Mouse (Mus musculus): ENCODE results near the gene Fhod1. TPM values are rescaled to one million over a fixed set of nuclear protein-coding genes. Genes with fewer than 3 reads are reported as not detected.

Gene Fhod1
- polyA plus RNA-seq, 1 experiment from 2014 or later = 0.39 TPM

DNA sequence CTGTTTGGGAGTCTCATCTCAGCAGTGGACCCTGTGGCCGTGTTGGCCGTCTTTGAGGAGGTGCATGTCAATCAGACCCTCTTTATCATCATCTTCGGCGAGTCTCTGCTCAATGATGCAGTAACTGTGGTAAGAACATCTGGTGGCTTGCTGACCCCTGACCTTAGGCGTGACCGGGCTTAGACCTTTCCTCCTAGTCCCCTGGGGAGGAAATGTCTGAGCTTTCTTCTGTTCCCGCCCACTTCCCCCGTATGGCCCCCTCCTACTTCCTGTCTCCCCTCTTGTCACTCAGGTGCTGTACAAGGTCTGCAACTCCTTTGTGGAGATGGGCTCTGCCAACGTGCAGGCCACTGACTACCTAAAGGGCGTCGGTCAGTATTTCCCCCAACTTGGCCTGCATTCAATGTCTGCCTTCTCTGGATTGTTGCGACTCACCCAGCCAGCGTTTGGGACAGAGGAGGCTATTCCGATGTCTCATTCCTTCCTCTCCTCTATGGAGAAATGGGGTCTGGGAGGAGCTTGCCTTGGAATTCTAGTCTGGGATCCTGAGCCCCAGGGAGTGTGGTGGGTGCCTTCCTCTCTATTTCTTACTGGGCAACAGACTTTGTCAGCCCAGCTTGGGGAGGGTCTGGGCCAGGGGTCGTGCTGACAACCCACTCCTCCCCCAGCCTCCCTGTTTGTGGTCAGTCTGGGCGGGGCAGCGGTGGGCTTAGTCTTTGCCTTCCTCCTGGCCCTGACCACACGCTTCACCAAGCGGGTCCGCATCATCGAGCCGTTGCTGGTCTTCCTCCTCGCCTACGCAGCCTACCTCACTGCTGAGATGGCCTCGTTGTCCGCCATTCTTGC, 7.6 kb upstream of the Fhod1 start:
- 84% methylated on average over 26 of the region's 26 CpGs for WGBS
- H3K27ac ChIP-seq (ENCODE audit: low read depth, low read length) = no peak overlapping the region
- no peaks in the 10 kb centered on the region for H3K27me3 ChIP-seq (replicated peaks; ENCODE audit: control insufficient read depth, insufficient read depth, low read length)
- no peak for ATAC-seq
- H3K4me1 ChIP-seq (ENCODE audit: control insufficient read depth, insufficient read depth, low read length) = peaks cover under 1% of the 10 kb centered on the region; the same call in 1 of the 2 replicates
- peaks cover 21% of the 10 kb centered on the region; the same call in 1 of the 2 replicates for H3K36me3 ChIP-seq (ENCODE audit: control insufficient read depth, insufficient read depth, low read length)
- no peak overlapping the region for H3K9ac ChIP-seq (ENCODE audit: low read length)
- DNase-seq (ENCODE audit: low spot score) = no peak
- no peak overlapping the region for H3K4me3 ChIP-seq (ENCODE audit: low read depth, low read length)
- no peak overlapping the region for H3K4me2 ChIP-seq (ENCODE audit: low read length)
- H3K9me3 ChIP-seq (replicated peaks; ENCODE audit: control insufficient read depth, low read length) = no peaks in the 10 kb centered on the region

DNA sequence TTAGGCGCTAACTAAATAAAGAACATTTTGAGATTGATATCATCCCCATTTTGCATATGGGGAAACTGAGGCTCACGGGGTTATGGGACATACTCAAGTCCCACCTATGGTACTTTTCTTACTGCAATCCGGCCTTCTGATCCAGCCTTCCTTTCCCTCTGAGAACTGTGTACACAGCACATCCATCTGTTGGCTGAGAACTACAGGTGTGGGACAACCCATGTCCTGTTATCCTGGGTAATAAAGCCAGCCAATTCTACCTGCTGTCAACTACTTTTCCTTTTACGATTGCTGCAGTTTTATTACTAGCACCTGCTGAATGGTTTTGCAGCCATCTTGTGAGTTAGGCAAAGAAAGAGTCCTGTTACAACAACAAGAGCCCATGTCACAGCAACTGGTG, 6.8 kb upstream of the Fhod1 start:
- peaks cover 6% of the 10 kb centered on the region; the same call in 1 of the 2 replicates for H3K4me1 ChIP-seq (ENCODE audit: control insufficient read depth, insufficient read depth, low read length)
- H3K9me3 ChIP-seq (replicated peaks; ENCODE audit: control insufficient read depth, low read length) = no peaks in the 10 kb centered on the region
- peaks cover 21% of the 10 kb centered on the region; the same call in 1 of the 2 replicates for H3K36me3 ChIP-seq (ENCODE audit: control insufficient read depth, insufficient read depth, low read length)
- WGBS = 95% methylated on average over 4 of the region's 4 CpGs
- H3K4me3 ChIP-seq (ENCODE audit: low read depth, low read length) = no peak overlapping the region
- no peak overlapping the region for H3K4me2 ChIP-seq (ENCODE audit: low read length)
- H3K27ac ChIP-seq (ENCODE audit: low read depth, low read length) = no peak overlapping the region
- ATAC-seq (no peak), DNase-seq (ENCODE audit: low spot score) (no peak)
- no peak overlapping the region for H3K9ac ChIP-seq (ENCODE audit: low read length)
- H3K27me3 ChIP-seq (replicated peaks; ENCODE audit: control insufficient read depth, insufficient read depth, low read length) = no peaks in the 10 kb centered on the region

DNA sequence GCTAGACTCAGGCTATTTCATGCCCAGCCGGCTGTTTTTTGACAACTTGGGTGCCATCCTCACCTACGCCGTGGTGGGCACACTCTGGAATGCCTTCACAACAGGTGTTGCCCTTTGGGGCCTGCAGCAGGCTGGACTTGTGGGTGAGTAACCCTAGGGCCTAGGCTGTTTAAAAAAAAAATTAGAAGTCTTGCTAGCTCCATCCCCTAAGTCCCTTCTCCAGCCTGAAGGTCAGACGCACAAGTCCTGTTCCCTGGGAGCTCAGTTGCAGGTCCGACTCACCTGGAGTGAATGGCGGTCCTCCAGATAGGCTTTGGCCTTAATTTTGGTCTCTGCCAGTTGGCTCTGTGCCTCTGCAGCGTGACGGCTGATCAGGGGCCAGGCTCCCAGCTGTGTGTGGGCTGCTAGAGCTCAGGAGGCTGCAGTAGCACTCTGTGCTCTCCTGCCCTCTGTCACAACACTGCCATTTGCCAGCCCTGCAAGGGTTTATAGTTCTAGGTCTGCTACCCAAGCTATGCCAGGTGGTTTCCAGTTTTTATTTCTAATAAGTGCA, 5.9 kb upstream of the Fhod1 start:
- 80% methylated on average over 8 of the region's 8 CpGs for WGBS
- ATAC-seq = no peak

DNA sequence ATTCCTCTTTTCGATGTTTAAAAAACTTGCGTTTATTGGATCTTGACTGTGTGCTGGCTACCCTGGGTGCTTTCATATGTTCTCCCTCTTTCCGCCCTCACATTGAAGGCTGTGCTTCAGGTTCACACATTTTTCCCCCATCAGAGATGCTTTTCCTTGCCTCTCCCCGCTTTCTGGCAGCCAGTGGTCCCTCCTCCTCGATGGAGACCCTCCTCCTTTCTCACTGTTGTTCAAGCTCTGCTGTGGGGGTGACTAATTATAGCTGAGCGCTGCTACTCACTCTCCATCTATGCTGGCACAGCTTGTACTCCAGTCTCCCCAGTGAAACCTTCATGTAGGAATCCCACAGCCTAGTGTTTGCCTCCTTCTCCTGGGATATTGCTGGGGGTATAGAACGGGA, 2.4 kb upstream of the Fhod1 start:
- no peak for ATAC-seq
- DNase-seq (ENCODE audit: low spot score) = peak; percentile 64
- WGBS = 33% methylated on average over 7 of the region's 7 CpGs

More for the DNA sequence above, 5.9 kb upstream of the Fhod1 start:
- no peaks in the 10 kb centered on the region for H3K27me3 ChIP-seq (replicated peaks; ENCODE audit: control insufficient read depth, insufficient read depth, low read length)
- H3K4me3 ChIP-seq (ENCODE audit: low read depth, low read length) = no peak overlapping the region
- H3K9me3 ChIP-seq (replicated peaks; ENCODE audit: control insufficient read depth, low read length) = no peaks in the 10 kb centered on the region
- no peak overlapping the region for H3K4me2 ChIP-seq (ENCODE audit: low read length)
- no peak for DNase-seq (ENCODE audit: low spot score)
- peaks cover 6% of the 10 kb centered on the region; the same call in 1 of the 2 replicates for H3K4me1 ChIP-seq (ENCODE audit: control insufficient read depth, insufficient read depth, low read length)
- no peak overlapping the region for H3K9ac ChIP-seq (ENCODE audit: low read length)
- no peak overlapping the region for H3K27ac ChIP-seq (ENCODE audit: low read depth, low read length)
- H3K36me3 ChIP-seq (ENCODE audit: control insufficient read depth, insufficient read depth, low read length) = peaks cover 17% of the 10 kb centered on the region; the same call in 1 of the 2 replicates

DNA sequence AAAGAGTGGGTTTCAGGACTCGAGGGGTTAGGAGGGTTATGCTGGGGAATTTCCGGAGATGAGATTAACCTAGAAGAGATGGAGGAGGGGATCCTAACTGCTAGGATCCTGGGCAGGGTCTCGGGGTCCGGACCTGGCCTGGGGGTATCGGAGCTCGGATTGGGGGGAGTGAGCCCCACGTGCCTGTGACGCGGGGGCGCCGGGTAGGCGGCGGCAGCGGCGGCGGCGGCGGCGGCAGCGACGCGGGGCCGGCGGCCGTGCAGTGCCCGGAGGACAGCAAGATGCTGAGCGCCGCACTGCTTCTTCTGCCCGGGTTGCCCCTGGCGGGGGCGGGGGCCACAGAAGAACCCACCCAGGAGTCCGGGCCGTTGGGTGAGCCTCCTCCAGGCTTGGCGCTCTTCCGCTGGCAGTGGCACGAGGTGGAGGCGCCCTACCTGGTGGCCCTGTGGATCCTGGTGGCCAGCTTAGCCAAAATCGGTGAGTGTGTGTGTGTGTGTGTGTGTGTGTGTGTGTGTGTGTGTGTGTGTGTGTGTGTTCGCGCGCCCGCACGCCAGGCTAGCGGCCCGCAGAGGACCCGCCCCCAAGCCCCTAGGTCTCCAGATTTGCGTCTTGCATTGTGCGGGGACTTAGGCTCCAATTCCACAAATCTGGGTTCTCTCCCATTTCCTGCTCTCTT, 1.5 kb upstream of the Fhod1 start:
- Histone ChIP-seq H3K27ac (ENCODE audit: low read depth, low read length) (peak overlapping the region; percentile 68; the same call in 1 of the 2 replicates), H3K27me3 (replicated peaks; ENCODE audit: control insufficient read depth, insufficient read depth, low read length) (no peaks in the 10 kb centered on the region; the same call in 1 of the 2 replicates), H3K9ac (ENCODE audit: low read length) (peak overlapping the region; percentile 82), H3K4me1 (ENCODE audit: control insufficient read depth, insufficient read depth, low read length) (peaks cover 16% of the 10 kb centered on the region), H3K36me3 (ENCODE audit: control insufficient read depth, insufficient read depth, low read length) (no peaks in the 10 kb centered on the region), H3K4me3 (ENCODE audit: low read depth, low read length) (peak overlapping the region; percentile 65), H3K9me3 (replicated peaks; ENCODE audit: control insufficient read depth, low read length) (no peaks in the 10 kb centered on the region), H3K4me2 (ENCODE audit: low read length) (peak overlapping the region; percentile 69)
- ATAC-seq = peak; percentile 40
- under 1% methylated on average over 36 of the region's 48 CpGs for WGBS
- peak; percentile 44 for DNase-seq (ENCODE audit: low spot score)

More for the DNA sequence above, 2.4 kb upstream of the Fhod1 start:
- H3K4me3 ChIP-seq (ENCODE audit: low read depth, low read length) = peak overlapping the region; percentile 65
- H3K4me2 ChIP-seq (ENCODE audit: low read length) = peak overlapping the region; percentile 69
- H3K27me3 ChIP-seq (replicated peaks; ENCODE audit: control insufficient read depth, insufficient read depth, low read length) = no peaks in the 10 kb centered on the region; the same call in 1 of the 2 replicates
- 0 out of 2 replicates have a peak, but pooled peaks cover 3% of the 10 kb centered on the region for H3K36me3 ChIP-seq (ENCODE audit: control insufficient read depth, insufficient read depth, low read length)
- peaks cover 16% of the 10 kb centered on the region for H3K4me1 ChIP-seq (ENCODE audit: control insufficient read depth, insufficient read depth, low read length)
- peak overlapping the region; percentile 82 for H3K9ac ChIP-seq (ENCODE audit: low read length)
- H3K9me3 ChIP-seq (replicated peaks; ENCODE audit: control insufficient read depth, low read length) = no peaks in the 10 kb centered on the region
- no peak overlapping the region for H3K27ac ChIP-seq (ENCODE audit: low read depth, low read length)

DNA sequence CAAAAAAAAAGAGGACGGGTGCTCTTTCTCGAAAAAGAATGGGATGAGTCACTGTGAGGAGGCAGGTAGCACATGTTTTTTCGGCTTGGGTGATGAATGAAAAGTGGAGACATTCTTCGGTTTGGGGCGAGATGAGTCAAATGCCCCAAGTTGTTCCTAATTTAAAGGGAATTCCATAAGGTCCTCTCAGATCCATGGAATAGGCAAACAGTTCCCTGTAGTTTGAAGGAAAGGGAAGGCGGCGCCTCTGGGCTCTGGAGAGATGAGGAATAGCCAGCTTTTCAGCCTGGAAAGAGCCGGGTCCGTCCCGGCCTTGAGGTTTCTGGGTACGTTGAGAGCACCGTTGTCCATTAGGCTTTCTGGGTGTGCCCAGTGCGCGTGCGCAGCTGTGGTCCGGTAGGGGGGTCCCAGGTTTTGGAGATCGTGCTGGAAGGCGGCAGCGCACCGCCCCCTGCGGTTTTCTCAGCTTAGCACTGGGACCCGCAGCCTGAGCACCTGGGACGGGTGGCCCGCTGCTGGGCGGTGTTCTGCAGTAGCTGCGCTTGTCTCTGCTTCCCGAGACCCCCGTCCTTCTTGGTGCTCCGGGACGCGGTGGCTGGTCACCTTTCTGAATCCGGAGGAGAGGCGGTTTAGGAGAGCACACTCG, 820 bp upstream of the Fhod1 start, which contains the start of gene Slc9a5:
Gene Slc9a5 (plus strand): TSS at position 394 of the 646 bp plus-strand sequence.
- DNase-seq (ENCODE audit: low spot score) (peak; percentile 85), ATAC-seq (peak; percentile 35)
- Histone ChIP-seq H3K27me3 (replicated peaks; ENCODE audit: control insufficient read depth, insufficient read depth, low read length) (no peaks in the 10 kb centered on the region; the same call in 1 of the 2 replicates), H3K4me1 (ENCODE audit: control insufficient read depth, insufficient read depth, low read length) (peaks cover 16% of the 10 kb centered on the region), H3K9ac (ENCODE audit: low read length) (peak within 1 kb of the TSS; percentile 82), H3K36me3 (ENCODE audit: control insufficient read depth, insufficient read depth, low read length) (no peaks in the 10 kb centered on the region), H3K27ac (ENCODE audit: low read depth, low read length) (peak within 1 kb of the TSS; percentile 68), H3K4me2 (ENCODE audit: low read length) (peak within 1 kb of the TSS; percentile 69), H3K4me3 (ENCODE audit: low read depth, low read length) (peak within 1 kb of the TSS; percentile 65), H3K9me3 (replicated peaks; ENCODE audit: control insufficient read depth, low read length) (no peaks in the 10 kb centered on the region)
- WGBS = under 1% methylated on average over 34 of the region's 34 CpGs

DNA sequence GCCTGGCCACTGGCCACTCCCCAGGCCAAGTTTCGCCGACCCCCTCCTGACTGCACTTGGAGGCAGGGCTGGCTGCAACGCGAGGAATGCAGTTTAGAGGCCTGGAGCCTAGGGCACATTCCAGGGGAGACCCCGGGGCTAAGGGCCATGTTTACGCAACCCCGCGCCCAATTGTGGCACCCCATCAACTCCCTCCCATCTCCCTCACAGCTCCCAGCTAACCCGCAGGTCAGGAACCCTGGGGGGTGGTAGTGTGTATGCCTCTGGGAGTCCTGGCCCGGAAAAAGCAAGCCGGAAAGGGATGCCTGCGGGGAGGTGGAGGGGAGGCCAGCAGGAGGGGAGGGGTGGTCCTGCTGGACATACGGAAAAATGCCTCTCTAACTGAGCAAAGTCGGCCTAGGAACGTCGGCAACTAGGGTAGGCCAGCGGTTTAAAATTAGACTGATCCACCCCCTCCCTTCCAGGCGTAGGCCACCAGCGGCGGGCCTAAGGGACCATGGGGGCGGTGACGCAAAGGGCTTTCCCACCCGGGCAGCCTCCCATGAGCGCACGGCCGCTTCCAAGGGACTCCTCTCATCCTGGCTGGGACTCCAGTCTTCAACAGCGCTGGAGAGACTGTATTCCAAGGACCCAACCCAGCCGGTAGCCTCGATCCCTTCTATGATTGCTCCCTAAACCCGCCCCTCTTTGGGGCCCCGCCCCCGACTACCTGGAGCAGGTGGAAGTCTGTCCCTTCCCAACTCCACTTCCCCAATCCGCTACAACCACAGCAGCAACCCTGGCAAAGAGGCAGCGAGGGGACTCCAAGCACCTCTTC, 934 bp downstream of the Fhod1 start:
- no peaks in the 10 kb centered on the region for H3K36me3 ChIP-seq (ENCODE audit: control insufficient read depth, insufficient read depth, low read length)
- H3K27ac ChIP-seq (ENCODE audit: low read depth, low read length) = no peak overlapping the region
- H3K27me3 ChIP-seq (replicated peaks; ENCODE audit: control insufficient read depth, insufficient read depth, low read length) = no peaks in the 10 kb centered on the region; the same call in 1 of the 2 replicates
- no peaks in the 10 kb centered on the region for H3K9me3 ChIP-seq (replicated peaks; ENCODE audit: control insufficient read depth, low read length)
- WGBS = 2% methylated on average over 34 of the region's 34 CpGs
- H3K4me1 ChIP-seq (ENCODE audit: control insufficient read depth, insufficient read depth, low read length) = peaks cover 16% of the 10 kb centered on the region
- DNase-seq (ENCODE audit: low spot score) (peak; percentile 36), ATAC-seq (peak; percentile 6)
- peak overlapping the region; percentile 69 for H3K4me2 ChIP-seq (ENCODE audit: low read length)
- H3K4me3 ChIP-seq (ENCODE audit: low read depth, low read length) = peak overlapping the region; percentile 65
- H3K9ac ChIP-seq (ENCODE audit: low read length) = peak overlapping the region; percentile 60; the same call in 1 of the 2 replicates
